Mouse (Mus musculus) neural tube, embryonic 12.5 days (tissue): ENCODE results near the gene Nrcam. TPM values are rescaled to one million over a fixed set of nuclear protein-coding genes. Genes with fewer than 3 reads are reported as not detected.
A peak's percentile ranks its signal among the peaks of the same experiment; 100 is the strongest.

ENCODE experiments used
- ATAC-seq: fragments of 200-750 bp; cut with Nextera tagmentation; 2 replicates; pipeline ENCODE4 v1.8.0; 2017; ENCODE audit warnings: low read depth, mild to moderate bottlenecking, moderate TSS enrichment, moderate library complexity; ENCODE audit not compliant: low FRiP score
- H3K27ac ChIP-seq: fragments of 300-500 bp; sonication (generic); 2 replicates; pipeline ENCODE4 v1.5.1; 2016
- H3K27me3 ChIP-seq: fragments of 300-500 bp; sonication (generic); replicated peaks from 2 replicates; pipeline ENCODE4 v1.6.1; 2016; ENCODE audit warnings: mild to moderate bottlenecking
- H3K36me3 ChIP-seq: fragments of 300-500 bp; sonication (generic); 2 replicates; pipeline ENCODE4 v1.6.1; 2016; ENCODE audit warnings: mild to moderate bottlenecking
- H3K4me1 ChIP-seq: fragments of 300-500 bp; sonication (generic); 2 replicates; pipeline ENCODE4 v1.6.1; 2016
- H3K4me2 ChIP-seq: fragments of 300-500 bp; sonication (generic); replicated peaks from 2 replicates; pipeline ENCODE4 v1.6.1; 2016; ENCODE audit warnings: mild to moderate bottlenecking
- H3K4me3 ChIP-seq: fragments of 300-500 bp; sonication (generic); 2 replicates; pipeline ENCODE4 v1.5.1; 2016
- H3K9ac ChIP-seq: fragments of 300-500 bp; sonication (generic); 2 replicates; pipeline ENCODE4 v1.6.1; 2016; ENCODE audit warnings: mild to moderate bottlenecking
- H3K9me3 ChIP-seq: fragments of 300-500 bp; sonication (generic); 2 replicates; pipeline ENCODE4 v1.6.1; 2016; ENCODE audit warnings: mild to moderate bottlenecking
- WGBS: fragments of 180-500 bp; shearing (Covaris S2); methylation state at CpG from one replicate; pipeline ENCODE4 v1.1.7; 2016; 5-methylcytosine and 5-hydroxymethylcytosine counted together
- polyA plus RNA-seq: library from polyadenylated mRNA; unstranded; fragments of >200 nt; fragmentation: Nextera tagmentation; extraction: Ambion mirVana; gene quantifications from 2 replicates; pipeline ENCODE4 v1.2.1, GENCODE M21; 2016

The Nrcam gene
- polyA plus RNA-seq, 1 experiment from 2014 or later = 117 TPM

GRCm38 (mm10) chr12:44329316-44330215, 881 bp downstream of the Nrcam start:
- Histone ChIP-seq H3K27me3 (no peaks in the 10 kb centered on the region), H3K9me3 (no peaks in the 10 kb centered on the region), H3K4me1 (peaks cover 31% of the 10 kb centered on the region), H3K9ac (peak overlapping the region; percentile 82), H3K4me2 (peak overlapping the region; percentile 81), H3K36me3 (no peaks in the 10 kb centered on the region), H3K27ac (peak overlapping the region; percentile 91), H3K4me3 (peak overlapping the region; percentile 72)
- ATAC-seq = peak; percentile 79
- WGBS = under 1% methylated on average over 61 of the region's 61 CpGs

GRCm38 (mm10) chr12:44330216-44330719, 1.6 kb downstream of the Nrcam start:
- H3K9me3 ChIP-seq = no peaks in the 10 kb centered on the region
- under 1% methylated on average over 9 of the region's 9 CpGs for WGBS
- H3K9ac ChIP-seq = peak overlapping the region; percentile 82
- peak overlapping the region; percentile 81 for H3K4me2 ChIP-seq
- H3K27ac ChIP-seq = peak overlapping the region; percentile 91
- peaks cover 31% of the 10 kb centered on the region for H3K4me1 ChIP-seq
- peak; percentile 36 for ATAC-seq
- no peaks in the 10 kb centered on the region for H3K27me3 ChIP-seq
- peak overlapping the region; percentile 72 for H3K4me3 ChIP-seq
- H3K36me3 ChIP-seq = no peaks in the 10 kb centered on the region

- H3K4me1 ChIP-seq = peaks cover 14% of the 10 kb centered on the region; the same call in 1 of the 2 replicates
- no peak overlapping the region for H3K9ac ChIP-seq
- 46% methylated on average over 2 of the region's 2 CpGs for WGBS
Observed at GRCm38 (mm10) chr12:44337136-44337640, 8.5 kb downstream of the Nrcam start.

GRCm38 (mm10) chr12:44338195-44338622, 9.5 kb downstream of the Nrcam start:
- H3K4me1 ChIP-seq = peaks cover 14% of the 10 kb centered on the region; the same call in 1 of the 2 replicates
- H3K27me3 ChIP-seq = no peaks in the 10 kb centered on the region
- no peak overlapping the region for H3K4me3 ChIP-seq
- WGBS = 14% methylated on average over 8 of the region's 8 CpGs
- no peaks in the 10 kb centered on the region for H3K9me3 ChIP-seq
- H3K4me2 ChIP-seq = peak overlapping the region; percentile 31
- no peak overlapping the region for H3K9ac ChIP-seq
- H3K36me3 ChIP-seq = no peaks in the 10 kb centered on the region
- ATAC-seq = peak; percentile 94
- peak overlapping the region; percentile 38; the same call in 1 of the 2 replicates for H3K27ac ChIP-seq

More at GRCm38 (mm10) chr12:44337136-44337640, 8.5 kb downstream of the Nrcam start:
- Histone ChIP-seq H3K4me2 (no peak overlapping the region), H3K27ac (no peak overlapping the region), H3K27me3 (no peaks in the 10 kb centered on the region), H3K9me3 (no peaks in the 10 kb centered on the region), H3K36me3 (no peaks in the 10 kb centered on the region), H3K4me3 (no peak overlapping the region)
- no peak for ATAC-seq

GRCm38 (mm10) chr12:44344075-44344474, 15.4 kb downstream of the Nrcam start:
- Histone ChIP-seq H3K4me3 (no peak overlapping the region), H3K27ac (no peak overlapping the region), H3K4me1 (peaks cover 15% of the 10 kb centered on the region; the same call in 1 of the 2 replicates), H3K9me3 (no peaks in the 10 kb centered on the region), H3K36me3 (no peaks in the 10 kb centered on the region), H3K27me3 (no peaks in the 10 kb centered on the region), H3K9ac (no peak overlapping the region), H3K4me2 (no peak overlapping the region)
- peak; percentile 58 for ATAC-seq
- 62% methylated on average over 6 of the region's 6 CpGs for WGBS

GRCm38 (mm10) chr12:44345251-44345650, 16.6 kb downstream of the Nrcam start:
- no peak for ATAC-seq
- WGBS = 36% methylated on average over 5 of the region's 5 CpGs

GRCm38 (mm10) chr12:44346143-44346542, 17.5 kb downstream of the Nrcam start:
- no peaks in the 10 kb centered on the region for H3K36me3 ChIP-seq
- ATAC-seq = no peak
- no peak overlapping the region for H3K9ac ChIP-seq
- no peak overlapping the region for H3K27ac ChIP-seq
- H3K9me3 ChIP-seq = no peaks in the 10 kb centered on the region
- no peak overlapping the region for H3K4me3 ChIP-seq
- no peaks in the 10 kb centered on the region for H3K27me3 ChIP-seq
- H3K4me1 ChIP-seq = peaks cover 15% of the 10 kb centered on the region; the same call in 1 of the 2 replicates
- H3K4me2 ChIP-seq = no peak overlapping the region
- WGBS = 72% methylated on average over 3 of the region's 3 CpGs

More at GRCm38 (mm10) chr12:44345251-44345650, 16.6 kb downstream of the Nrcam start:
- Histone ChIP-seq H3K9ac (no peak overlapping the region), H3K27ac (no peak overlapping the region), H3K4me1 (peaks cover 15% of the 10 kb centered on the region; the same call in 1 of the 2 replicates), H3K9me3 (no peaks in the 10 kb centered on the region), H3K4me2 (no peak overlapping the region), H3K36me3 (no peaks in the 10 kb centered on the region), H3K4me3 (no peak overlapping the region), H3K27me3 (no peaks in the 10 kb centered on the region)

GRCm38 (mm10) chr12:44355116-44355515, 26.4 kb downstream of the Nrcam start:
- H3K4me1 ChIP-seq = no peaks in the 10 kb centered on the region
- no peak overlapping the region for H3K4me2 ChIP-seq
- H3K9ac ChIP-seq = no peak overlapping the region
- no peak for ATAC-seq
- H3K4me3 ChIP-seq = no peak overlapping the region
- 84% methylated on average over 4 of the region's 4 CpGs for WGBS
- H3K36me3 ChIP-seq = no peaks in the 10 kb centered on the region
- no peaks in the 10 kb centered on the region for H3K9me3 ChIP-seq
- H3K27me3 ChIP-seq = no peaks in the 10 kb centered on the region
- H3K27ac ChIP-seq = no peak overlapping the region

GRCm38 (mm10) chr12:44357460-44357859, 28.8 kb downstream of the Nrcam start:
- no peak overlapping the region for H3K27ac ChIP-seq
- ATAC-seq = no peak
- no peaks in the 10 kb centered on the region for H3K27me3 ChIP-seq
- no peak overlapping the region for H3K9ac ChIP-seq
- no peak overlapping the region for H3K4me2 ChIP-seq
- no peaks in the 10 kb centered on the region for H3K4me1 ChIP-seq
- H3K9me3 ChIP-seq = no peaks in the 10 kb centered on the region
- 14% methylated on average over 3 of the region's 3 CpGs for WGBS
- no peaks in the 10 kb centered on the region for H3K36me3 ChIP-seq
- H3K4me3 ChIP-seq = no peak overlapping the region

- Histone ChIP-seq H3K4me1 (no peaks in the 10 kb centered on the region), H3K36me3 (no peaks in the 10 kb centered on the region), H3K9me3 (no peaks in the 10 kb centered on the region), H3K27ac (no peak overlapping the region), H3K9ac (no peak overlapping the region), H3K27me3 (no peaks in the 10 kb centered on the region), H3K4me2 (no peak overlapping the region), H3K4me3 (no peak overlapping the region)
- WGBS = 69% methylated on average over 1 of the region's 1 CpGs
- ATAC-seq = no peak
Observed at GRCm38 (mm10) chr12:44357881-44358280, 29.2 kb downstream of the Nrcam start.

- Histone ChIP-seq H3K4me1 (peaks cover 7% of the 10 kb centered on the region), H3K4me2 (no peak overlapping the region), H3K9ac (no peak overlapping the region), H3K27me3 (no peaks in the 10 kb centered on the region), H3K36me3 (no peaks in the 10 kb centered on the region), H3K27ac (no peak overlapping the region), H3K9me3 (no peaks in the 10 kb centered on the region), H3K4me3 (no peak overlapping the region)
- ATAC-seq = no peak
- 65% methylated on average over 3 of the region's 3 CpGs for WGBS
Observed at GRCm38 (mm10) chr12:44371076-44371710, 42.5 kb downstream of the Nrcam start.

- H3K9me3 ChIP-seq = no peaks in the 10 kb centered on the region
- WGBS = 92% methylated on average over 6 of the region's 6 CpGs
Observed at GRCm38 (mm10) chr12:44375956-44376355, 47.3 kb downstream of the Nrcam start.

More at GRCm38 (mm10) chr12:44375956-44376355, 47.3 kb downstream of the Nrcam start:
- Histone ChIP-seq H3K4me2 (no peak overlapping the region), H3K36me3 (no peaks in the 10 kb centered on the region), H3K4me3 (no peak overlapping the region), H3K9ac (no peak overlapping the region), H3K27ac (no peak overlapping the region), H3K4me1 (0 out of 2 replicates have a peak, but pooled peaks cover 3% of the 10 kb centered on the region), H3K27me3 (no peaks in the 10 kb centered on the region)
- ATAC-seq = no peak
